Mouse (Mus musculus) spleen, adult 12 weeks (tissue): ENCODE data around the gene Ube2e1.
A peak's percentile ranks its signal among the peaks of the same experiment; 100 is the strongest.
"Not testable (repeated sequence)": the region's sequence is repeated elsewhere in the genome, so short reads cannot be mapped to it uniquely, and the experiment has no call there.

Source experiments
- DNase-seq: peaks from one replicate; pipeline ENCODE4 v3.0.0; 2022; ENCODE audit warnings: low spot score

The Ube2e1 gene

GRCm38 (mm10) chr14:18241786-18242185 lies 89.9 kb downstream of the Ube2e1 start:
- DNase-seq: no peak

- DNase-seq: no peak
Measured at GRCm38 (mm10) chr14:18240132-18240531, 91.5 kb downstream of the Ube2e1 start.

- DNase-seq: peak; percentile 85
Measured at GRCm38 (mm10) chr14:18238750-18239731, 92.6 kb downstream of the Ube2e1 start, which contains the start of gene Nr1d2. Gene Nr1d2, minus strand, starts transcription at chr14:18239127.

- peak; percentile 88 for DNase-seq
Measured at GRCm38 (mm10) chr14:18238131-18238749, 93.4 kb downstream of the Ube2e1 start.

GRCm38 (mm10) chr14:18237381-18237780 lies 94.3 kb downstream of the Ube2e1 start:
- no peak for DNase-seq

GRCm38 (mm10) chr14:18236496-18237235 lies 95.0 kb downstream of the Ube2e1 start:
- not testable (repeated sequence) for DNase-seq

GRCm38 (mm10) chr14:18233981-18234960 lies 97.4 kb downstream of the Ube2e1 start:
- no peak for DNase-seq

GRCm38 (mm10) chr14:18233076-18233475 lies 98.6 kb downstream of the Ube2e1 start:
- DNase-seq: no peak
